Mouse (Mus musculus) spleen, adult 2 months (tissue): ENCODE data around the gene Olfr212.

Source experiments
- CTCF ChIP-seq: fragments of 200-500 bp; IDR thresholded peaks from 2 replicates; pipeline ENCODE4 v1.5.1; 2011; ENCODE audit warnings: mild to moderate bottlenecking, inconsistent platforms; ENCODE audit not compliant: insufficient read depth, insufficient read length, insufficient replicate concordance; ENCODE audit errors: extremely low read depth
- POLR2A ChIP-seq: fragments of 200-500 bp; IDR thresholded peaks from 2 replicates; pipeline ENCODE4 v1.6.1; 2011; ENCODE audit warnings: low read depth, low read length, inconsistent platforms

DNA sequence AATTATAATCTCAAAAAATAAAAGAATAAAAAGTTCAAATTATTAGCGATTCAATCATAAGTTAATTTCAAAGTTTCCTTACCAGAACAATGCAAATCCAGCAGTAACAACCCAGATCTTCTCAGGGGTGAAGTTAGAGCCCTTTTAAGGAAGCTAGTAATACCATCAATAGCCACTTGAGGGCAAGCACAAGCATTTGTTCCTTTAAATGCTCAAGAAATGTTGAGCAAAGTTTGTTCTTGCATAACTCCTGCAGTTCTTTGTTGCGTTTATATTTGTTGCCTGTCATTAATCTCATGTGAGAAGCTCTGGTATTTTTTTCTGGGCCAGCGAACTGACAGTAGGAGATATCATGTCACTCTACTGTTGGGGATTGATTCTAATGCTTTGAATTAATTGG lies 38.2 kb upstream of the Olfr212 start:
- TF ChIP-seq CTCF (no peak), POLR2A (no peak)
